Mouse (Mus musculus): ENCODE results near the gene Rps6ka5. TPM values are rescaled to one million over a fixed set of nuclear protein-coding genes. Genes with fewer than 3 reads are reported as not detected.
A peak's percentile ranks its signal among the peaks of the same experiment; 100 is the strongest.

Gene Rps6ka5
- total RNA-seq, 1 experiment from 2014 or later, result 55.7 TPM

GRCm38 (mm10) chr12:100520077-100520793 lies 206.5 kb downstream of the Rps6ka5 start:
- no peak for ATAC-seq (ENCODE audit: extremely low read depth, insufficient number of reproducible peaks, low FRiP score, poor library complexity, severe bottlenecking)

- ATAC-seq (ENCODE audit: extremely low read depth, insufficient number of reproducible peaks, low FRiP score, poor library complexity, severe bottlenecking), result no peak
Measured at GRCm38 (mm10) chr12:100519684-100520076, 207.1 kb downstream of the Rps6ka5 start.

GRCm38 (mm10) chr12:100517371-100517770 lies 209.4 kb downstream of the Rps6ka5 start:
- no peak for ATAC-seq (ENCODE audit: extremely low read depth, insufficient number of reproducible peaks, low FRiP score, poor library complexity, severe bottlenecking)

GRCm38 (mm10) chr12:100516161-100516838 lies 210.5 kb downstream of the Rps6ka5 start:
- ATAC-seq (ENCODE audit: extremely low read depth, insufficient number of reproducible peaks, low FRiP score, poor library complexity, severe bottlenecking), result no peak

GRCm38 (mm10) chr12:100515493-100515892 lies 211.3 kb downstream of the Rps6ka5 start:
- ATAC-seq (ENCODE audit: extremely low read depth, insufficient number of reproducible peaks, low FRiP score, poor library complexity, severe bottlenecking), result no peak

GRCm38 (mm10) chr12:100514611-100515010 lies 212.2 kb downstream of the Rps6ka5 start:
- no peak for ATAC-seq (ENCODE audit: extremely low read depth, insufficient number of reproducible peaks, low FRiP score, poor library complexity, severe bottlenecking)

GRCm38 (mm10) chr12:100513131-100513530 lies 213.7 kb downstream of the Rps6ka5 start:
- no peak for ATAC-seq (ENCODE audit: extremely low read depth, insufficient number of reproducible peaks, low FRiP score, poor library complexity, severe bottlenecking)

GRCm38 (mm10) chr12:100512641-100513040 lies 214.1 kb downstream of the Rps6ka5 start:
- ATAC-seq (ENCODE audit: extremely low read depth, insufficient number of reproducible peaks, low FRiP score, poor library complexity, severe bottlenecking), result no peak

- no peak for ATAC-seq (ENCODE audit: extremely low read depth, insufficient number of reproducible peaks, low FRiP score, poor library complexity, severe bottlenecking)
Measured at GRCm38 (mm10) chr12:100509615-100510282, 217.0 kb downstream of the Rps6ka5 start.

- no peak for ATAC-seq (ENCODE audit: extremely low read depth, insufficient number of reproducible peaks, low FRiP score, poor library complexity, severe bottlenecking)
Measured at GRCm38 (mm10) chr12:100508668-100509067, 218.1 kb downstream of the Rps6ka5 start.

GRCm38 (mm10) chr12:100505484-100505883 lies 221.3 kb downstream of the Rps6ka5 start:
- ATAC-seq (ENCODE audit: extremely low read depth, insufficient number of reproducible peaks, low FRiP score, poor library complexity, severe bottlenecking), result peak; percentile 80

GRCm38 (mm10) chr12:100504585-100504984 lies 222.2 kb downstream of the Rps6ka5 start:
- no peak for ATAC-seq (ENCODE audit: extremely low read depth, insufficient number of reproducible peaks, low FRiP score, poor library complexity, severe bottlenecking)

- ATAC-seq (ENCODE audit: extremely low read depth, insufficient number of reproducible peaks, low FRiP score, poor library complexity, severe bottlenecking), result no peak
Measured at GRCm38 (mm10) chr12:100503659-100504058, 223.1 kb downstream of the Rps6ka5 start.

- ATAC-seq (ENCODE audit: extremely low read depth, insufficient number of reproducible peaks, low FRiP score, poor library complexity, severe bottlenecking), result no peak
Measured at GRCm38 (mm10) chr12:100502544-100502943, 224.2 kb downstream of the Rps6ka5 start.

- ATAC-seq (ENCODE audit: extremely low read depth, insufficient number of reproducible peaks, low FRiP score, poor library complexity, severe bottlenecking), result peak; percentile 55
Measured at GRCm38 (mm10) chr12:100501261-100501660, 225.5 kb downstream of the Rps6ka5 start.

- ATAC-seq (ENCODE audit: extremely low read depth, insufficient number of reproducible peaks, low FRiP score, poor library complexity, severe bottlenecking), result no peak
Measured at GRCm38 (mm10) chr12:100499469-100499868, 227.3 kb downstream of the Rps6ka5 start.

Measured in neutrophil, adult 5-6 weeks (primary cell).